Mouse (Mus musculus): ENCODE measurements around the gene Mark3.

GRCm38 (mm10) chr12:111668457-111668912 is 94.2 kb downstream of the Mark3 start:
- TF ChIP-seq EP300 (IDR thresholded peaks at IDR 0.05) (no peak), CTCF (IDR thresholded peaks at IDR 0.05) (peak; percentile 99)
